Comparison of ENCODE assay signal across 8 mouse cellular contexts in the genomic region with DNA sequence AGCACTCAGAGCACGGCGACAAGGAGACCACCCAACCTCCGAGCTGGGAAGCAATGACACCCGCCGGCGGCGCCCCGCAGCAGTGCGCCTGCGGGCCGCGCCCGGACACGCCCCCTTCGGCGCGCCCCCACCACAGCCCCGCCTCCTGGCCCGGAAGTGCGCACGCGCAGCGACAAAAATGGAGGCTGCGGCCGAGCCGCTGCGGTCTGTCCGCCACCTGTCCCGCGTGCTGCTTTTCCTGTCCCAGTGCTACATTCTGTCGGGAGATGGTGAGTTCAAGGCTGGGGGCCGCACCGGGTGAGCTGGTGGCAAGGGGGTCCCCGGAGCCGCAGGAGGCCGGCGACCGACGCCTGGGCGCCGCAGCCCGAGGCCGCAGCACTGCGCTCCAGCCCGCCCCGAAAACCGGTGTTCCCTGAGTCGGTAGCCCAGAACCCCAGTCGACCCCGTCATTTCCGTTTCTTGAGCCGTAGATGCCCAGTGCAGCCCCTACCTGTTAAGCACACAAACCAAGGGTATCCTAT. TPM values are rescaled to one million over a fixed set of nuclear protein-coding genes. Genes with fewer than 3 reads are reported as not detected.
A peak's percentile ranks its signal among the peaks of the same experiment; 100 is the strongest.
DNase-seq lines count a peak whose midpoint lies in the region; ATAC-seq and TF ChIP-seq lines count a peak whose summit lies in the region.

No protein-coding gene starts in this region.

- H3K9me3 ChIP-seq in heart, embryonic 12.5 days (replicated peaks), result no peaks in the 10 kb centered on the region
- no peaks in the 10 kb centered on the region for H3K9me3 ChIP-seq in kidney, embryonic 16.5 days (ENCODE audit: low read length)

- under 1% methylated on average over 52 of the region's 52 CpGs for WGBS in heart, embryonic 12.5 days
- WGBS in kidney, embryonic 16.5 days, result 0% methylated on average over 52 of the region's 52 CpGs

- H3K27ac ChIP-seq in heart, embryonic 12.5 days (ENCODE audit: poor library complexity, severe bottlenecking), result peak overlapping the region; percentile 43; the same call in 1 of the 2 replicates
- peak overlapping the region; percentile 54 for H3K27ac ChIP-seq in kidney, embryonic 16.5 days (ENCODE audit: low read length)

- peak; percentile 92 for DNase-seq in CD4-positive helper T cell, adult 2 months (ENCODE audit: low read depth, low spot score)
- peak; percentile 94 for DNase-seq in brain, embryonic 14.5 days (ENCODE audit: low read depth)
- peak; percentile 87 for DNase-seq in liver
- peak; percentile 41 to 76 for DNase-seq in monocyte, adult 2 months (ENCODE audit: low read depth in 1 of 2, low spot score in 2 of 2)
- peak; percentile 79 to 81 for DNase-seq in spleen, postnatal 14 days (ENCODE audit: low spot score in 2 of 2)

- peak overlapping the region; percentile 87 for H3K4me2 ChIP-seq in heart, embryonic 12.5 days
- peak overlapping the region; percentile 51 for H3K4me2 ChIP-seq in kidney, embryonic 16.5 days (replicated peaks; ENCODE audit: low read depth, low read length)

- H3K27me3 ChIP-seq in heart, embryonic 12.5 days (replicated peaks), result no peaks in the 10 kb centered on the region
- H3K27me3 ChIP-seq in kidney, embryonic 16.5 days (ENCODE audit: insufficient read depth, low read length), result no peaks in the 10 kb centered on the region

- ATAC-seq in erythroblast, adult 5-6 weeks (replicated peaks; ENCODE audit: low FRiP score, poor library complexity, severe bottlenecking), result peak; percentile 94
- ATAC-seq in heart, embryonic 12.5 days (ENCODE audit: insufficient number of reproducible peaks, low FRiP score), result peak; percentile 93
- ATAC-seq in kidney, embryonic 16.5 days (ENCODE audit: low FRiP score, low TSS enrichment), result peak; percentile 93

- H3K4me3 ChIP-seq in heart, embryonic 12.5 days, result peak overlapping the region; percentile 84
- H3K4me3 ChIP-seq in kidney, embryonic 16.5 days (ENCODE audit: low read length), result peak overlapping the region; percentile 79

- H3K36me3 ChIP-seq in heart, embryonic 12.5 days, result peaks cover 39% of the 10 kb centered on the region
- peaks cover 31% of the 10 kb centered on the region for H3K36me3 ChIP-seq in kidney, embryonic 16.5 days (ENCODE audit: insufficient read depth, low read length)

- no peak for TF ChIP-seq CTCF in brain, embryonic 14.5 days (IDR thresholded peaks at IDR 0.05; ENCODE audit: borderline replicate concordance, extremely low read depth, insufficient read depth, insufficient read length)

- peak; percentile 86 for TF ChIP-seq POLR2A in brain, embryonic 14.5 days (IDR thresholded peaks at IDR 0.05; ENCODE audit: borderline replicate concordance, extremely low read depth, insufficient read depth, insufficient read length, poor library complexity, severe bottlenecking)

- H3K9ac ChIP-seq in heart, embryonic 12.5 days, result peak overlapping the region; percentile 91
- H3K9ac ChIP-seq in kidney, embryonic 16.5 days (replicated peaks; ENCODE audit: low read length), result peak overlapping the region; percentile 84

- peaks cover 15% of the 10 kb centered on the region for H3K4me1 ChIP-seq in heart, embryonic 12.5 days (replicated peaks)
- H3K4me1 ChIP-seq in kidney, embryonic 16.5 days (ENCODE audit: insufficient read depth, low read length), result peaks cover 19% of the 10 kb centered on the region

RNA-seq across cellular contexts. Expression of a gene that starts 2.4 kb away (rescaled TPM):
- polyA plus RNA-seq in brain, embryonic 14.5 days (2012; rRNA removed), result 104 and 170 TPM in 2 replicates
- total RNA-seq in erythroblast, adult 5-6 weeks (2015; ENCODE audit: low replicate concordance), result 8.8 and 28.8 TPM in 2 replicates
- 7.6 and 13.5 TPM in 2 replicates for total RNA-seq in erythroblast, adult 5-6 weeks (2017; ENCODE audit: low replicate concordance)
- 39.2 and 39.3 TPM in 2 replicates for polyA plus RNA-seq in heart, embryonic 12.5 days (2016; fragmentation: Nextera tagmentation; extraction: Ambion mirVana)
- polyA plus RNA-seq in kidney, embryonic 16.5 days (2015; fragmentation: Nextera tagmentation; extraction: Ambion mirVana), result 103 and 107 TPM in 2 replicates

RNA-seq across cellular contexts. Expression of a gene that starts 48.7 kb away (rescaled TPM):
- polyA plus RNA-seq in brain, embryonic 14.5 days (2012; rRNA removed), result 9.6 and 12.2 TPM in 2 replicates
- total RNA-seq in erythroblast, adult 5-6 weeks (2015; ENCODE audit: low replicate concordance), result 1.5 and 5.2 TPM in 2 replicates
- 10.2 and 19.0 TPM in 2 replicates for total RNA-seq in erythroblast, adult 5-6 weeks (2017; ENCODE audit: low replicate concordance)
- polyA plus RNA-seq in heart, embryonic 12.5 days (2016; fragmentation: Nextera tagmentation; extraction: Ambion mirVana), result 22.1 and 23.5 TPM in 2 replicates
- polyA plus RNA-seq in kidney, embryonic 16.5 days (2015; fragmentation: Nextera tagmentation; extraction: Ambion mirVana), result 9.8 and 11.0 TPM in 2 replicates

Comparison
In these comparisons a context has a peak if more than half of its experiments do, and no peak if none do; other contexts are left out.
1. Peak in every context shown above with its lines: DNase-seq, ATAC-seq, H3K4me3 ChIP-seq and H3K27ac ChIP-seq.